Mouse (Mus musculus): Measurements from ENCODE around the gene Ank3.

Gene Ank3

GRCm38 (mm10) chr10:69930503-69930902 is 531.9 kb downstream of the Ank3 start:
- CTCF ChIA-PET, result no interaction called here

DNA sequence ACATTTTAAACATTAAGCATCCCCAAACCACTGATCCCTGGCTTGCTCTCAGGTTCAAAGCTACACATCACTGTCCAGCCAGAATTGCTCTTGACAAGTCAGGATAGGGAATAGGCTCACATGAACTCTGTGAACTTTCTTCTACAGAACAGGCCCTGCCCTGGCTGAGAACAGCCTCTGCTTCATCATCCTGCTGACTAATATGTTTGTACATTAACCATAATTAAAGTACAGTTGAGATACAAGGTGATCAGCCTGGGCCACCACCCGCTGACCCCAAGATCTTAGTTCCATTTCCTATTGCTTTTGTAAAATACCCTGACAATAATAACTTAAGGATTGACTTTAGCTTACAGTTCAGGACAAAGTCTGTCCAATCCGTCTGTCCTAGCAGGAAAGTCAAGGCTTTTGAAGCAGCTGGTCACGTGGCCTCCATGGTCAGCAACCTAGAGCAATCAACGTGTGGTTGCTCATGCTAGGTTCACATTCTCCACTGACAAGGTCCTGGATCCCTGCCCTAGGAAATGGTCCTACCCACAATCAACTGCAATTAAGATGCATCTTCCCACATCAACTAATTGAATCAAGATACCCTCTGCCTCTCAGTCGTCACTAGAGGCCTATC is 538.0 kb downstream of the Ank3 start:
- CTCF ChIA-PET, result no interaction called here

DNA sequence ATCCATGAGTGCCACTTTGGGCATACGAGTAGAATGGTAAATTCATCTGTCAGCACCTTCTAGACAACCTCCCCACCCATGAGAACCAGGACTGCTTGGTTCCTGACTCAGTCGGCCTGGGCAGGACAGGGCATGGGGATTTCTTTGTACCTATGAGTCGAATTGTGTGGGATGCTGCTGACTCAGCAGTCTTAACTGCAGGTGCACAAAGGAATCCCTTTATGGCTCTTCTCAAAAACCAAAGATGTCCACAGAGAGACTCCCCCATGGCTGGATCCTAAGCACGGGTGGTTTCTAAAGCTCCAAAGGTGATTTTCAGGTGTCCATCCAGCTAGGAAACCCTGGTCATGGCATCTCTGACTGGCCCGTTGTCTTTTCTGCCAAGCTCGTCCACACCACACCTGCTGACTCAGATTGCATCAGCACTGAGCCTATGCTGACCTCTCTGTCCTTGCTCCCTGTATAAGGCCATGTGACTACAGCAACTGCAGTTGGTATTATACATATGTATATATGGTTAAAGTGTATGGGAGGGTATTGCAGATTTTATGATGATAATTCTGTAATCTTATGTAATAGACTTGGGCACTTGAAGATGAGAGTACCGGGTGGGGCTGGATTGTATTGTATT is 538.8 kb downstream of the Ank3 start:
- CTCF ChIA-PET, result no interaction called here

DNA sequence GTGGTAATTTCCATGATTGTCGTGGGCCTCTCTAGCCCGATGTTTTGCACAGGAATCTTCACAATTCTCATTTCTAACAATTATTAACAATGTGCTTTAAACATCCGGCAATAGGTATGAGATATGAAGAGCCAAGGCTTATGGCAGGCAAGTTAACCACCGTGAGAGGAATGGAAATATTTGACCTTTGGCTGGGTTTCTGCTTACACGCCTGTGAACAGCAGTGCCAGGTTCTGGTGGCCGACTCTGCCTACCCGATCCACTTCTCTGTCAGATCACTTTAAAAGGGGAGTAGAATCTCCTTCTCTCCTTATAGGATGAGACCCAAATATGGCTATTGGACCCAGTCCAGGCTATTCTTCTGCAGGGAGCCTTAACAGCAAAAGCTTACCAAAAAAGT is 540.6 kb downstream of the Ank3 start:
- CTCF ChIA-PET, result no interaction called here

DNA sequence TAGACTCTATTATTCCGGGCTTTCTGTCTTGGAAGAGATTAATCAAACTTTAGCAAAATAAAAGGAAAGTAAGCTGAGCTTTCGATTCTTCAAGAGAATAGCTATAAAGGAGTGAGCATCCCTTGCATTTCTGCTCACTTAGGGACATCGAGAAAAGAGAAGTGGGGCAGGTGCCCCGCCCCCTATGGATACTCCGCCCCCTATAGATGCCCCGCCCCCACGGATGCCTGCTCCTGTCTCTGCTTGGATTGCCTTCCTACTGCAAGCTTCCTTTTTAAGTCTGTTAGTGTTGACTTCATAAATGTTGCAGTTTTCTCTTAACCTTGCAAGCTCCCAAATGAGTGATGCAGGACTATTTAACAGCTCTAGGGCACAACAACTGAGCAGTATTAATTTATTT is 541.4 kb downstream of the Ank3 start:
- CTCF ChIA-PET, result no interaction called here

DNA sequence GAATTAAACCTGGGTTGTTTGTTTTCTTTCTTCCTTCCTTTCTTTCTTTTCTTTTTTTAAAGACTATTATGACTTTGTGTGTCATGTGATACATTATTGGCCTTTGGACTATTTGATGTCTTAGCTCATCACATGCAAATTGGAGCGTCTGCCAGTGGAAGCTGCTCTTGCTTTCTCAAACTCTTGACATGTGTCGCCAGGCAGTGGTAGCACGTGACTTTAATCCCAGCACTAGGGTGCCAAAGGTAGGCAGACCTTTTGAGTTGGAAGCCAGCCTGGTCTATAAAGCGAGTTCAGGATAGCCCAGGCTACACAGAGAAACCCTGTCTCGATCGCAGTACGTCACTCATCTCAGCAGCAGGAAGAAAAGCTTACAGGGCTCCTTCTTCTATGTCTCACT is 542.4 kb downstream of the Ank3 start:
- CTCF ChIA-PET, result no interaction called here

- CTCF ChIA-PET, result no interaction called here
These were observed 546.3 kb downstream of the Ank3 start for GRCm38 (mm10) chr10:69944845-69945244.

GRCm38 (mm10) chr10:69945870-69946269 is 547.3 kb downstream of the Ank3 start:
- CTCF ChIA-PET, result no interaction called here

DNA sequence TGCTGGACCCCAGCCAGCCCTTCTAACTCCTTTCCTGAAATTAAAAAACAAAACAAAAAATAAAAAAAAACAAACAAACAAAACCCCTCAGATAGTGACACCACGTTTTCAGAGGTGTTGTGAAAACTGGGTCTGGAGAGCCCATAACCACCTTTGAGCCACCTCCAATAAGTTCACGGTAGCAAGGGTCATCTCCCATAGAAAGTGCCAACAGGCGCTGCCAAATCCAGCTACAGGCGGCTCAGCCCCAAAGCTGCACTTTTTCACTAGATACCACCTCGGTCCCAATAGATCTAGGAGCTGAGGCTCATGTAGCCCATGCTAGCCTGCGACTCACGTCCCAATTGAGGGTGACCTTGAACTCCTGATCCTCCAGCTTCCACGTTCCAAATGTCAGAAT is 547.7 kb downstream of the Ank3 start:
- CTCF ChIA-PET, result no interaction called here

GRCm38 (mm10) chr10:69947093-69947492 is 548.5 kb downstream of the Ank3 start:
- CTCF ChIA-PET, result no interaction called here

GRCm38 (mm10) chr10:69950236-69950918 is 551.8 kb downstream of the Ank3 start:
- CTCF ChIA-PET, result no interaction called here

DNA sequence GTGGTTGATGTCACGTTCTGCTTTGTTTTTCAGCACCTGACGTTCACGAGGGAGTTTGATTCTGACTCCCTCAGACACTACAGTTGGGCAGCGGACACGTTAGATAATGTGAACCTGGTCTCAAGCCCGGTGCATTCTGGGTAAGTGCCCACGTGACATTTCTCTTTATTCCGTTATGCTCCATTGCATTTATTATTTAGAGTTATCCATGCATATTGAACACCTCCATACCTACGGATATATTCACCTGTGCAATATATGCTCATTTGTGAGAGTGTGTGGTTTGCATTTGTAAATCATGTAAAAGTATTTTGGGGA is 552.3 kb downstream of the Ank3 start:
- CTCF ChIA-PET, result no interaction called here

DNA sequence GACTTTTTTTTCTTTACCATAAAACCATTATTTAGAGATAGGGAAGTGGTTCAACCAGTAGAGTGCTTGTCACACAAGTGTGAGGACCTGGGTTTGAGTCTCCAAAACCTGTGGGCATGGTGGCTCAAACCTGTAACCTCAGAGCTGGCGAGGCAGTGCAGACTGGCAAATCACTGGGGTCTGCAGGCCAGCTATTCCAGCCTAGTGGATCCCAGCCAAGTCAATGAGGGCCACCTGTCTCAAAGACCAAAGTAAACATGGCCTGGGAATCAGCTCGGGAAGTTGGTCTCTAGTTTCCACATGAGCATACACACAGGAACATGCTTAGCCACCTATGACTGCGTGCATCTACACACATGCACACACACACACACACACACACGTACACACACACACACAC is 552.9 kb downstream of the Ank3 start:
- CTCF ChIA-PET, result no interaction called here

DNA sequence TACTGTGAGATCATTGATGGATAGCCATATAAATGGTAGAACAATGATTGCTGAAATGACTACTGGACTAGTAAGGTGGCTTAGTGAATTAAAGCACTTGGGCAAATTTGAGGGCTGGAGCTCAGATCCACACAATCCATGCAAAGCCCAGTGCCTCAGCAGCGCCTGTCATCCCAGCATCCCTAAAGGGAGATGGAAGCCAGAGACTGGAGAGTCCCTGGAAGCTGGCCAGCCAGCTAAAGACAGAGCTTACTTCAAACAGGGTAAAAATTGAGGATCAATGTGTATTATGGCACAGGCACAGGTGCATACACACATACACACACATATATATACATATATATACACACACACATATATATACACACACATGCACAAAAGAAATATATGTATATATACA is 553.7 kb downstream of the Ank3 start:
- CTCF ChIA-PET, result no interaction called here

DNA sequence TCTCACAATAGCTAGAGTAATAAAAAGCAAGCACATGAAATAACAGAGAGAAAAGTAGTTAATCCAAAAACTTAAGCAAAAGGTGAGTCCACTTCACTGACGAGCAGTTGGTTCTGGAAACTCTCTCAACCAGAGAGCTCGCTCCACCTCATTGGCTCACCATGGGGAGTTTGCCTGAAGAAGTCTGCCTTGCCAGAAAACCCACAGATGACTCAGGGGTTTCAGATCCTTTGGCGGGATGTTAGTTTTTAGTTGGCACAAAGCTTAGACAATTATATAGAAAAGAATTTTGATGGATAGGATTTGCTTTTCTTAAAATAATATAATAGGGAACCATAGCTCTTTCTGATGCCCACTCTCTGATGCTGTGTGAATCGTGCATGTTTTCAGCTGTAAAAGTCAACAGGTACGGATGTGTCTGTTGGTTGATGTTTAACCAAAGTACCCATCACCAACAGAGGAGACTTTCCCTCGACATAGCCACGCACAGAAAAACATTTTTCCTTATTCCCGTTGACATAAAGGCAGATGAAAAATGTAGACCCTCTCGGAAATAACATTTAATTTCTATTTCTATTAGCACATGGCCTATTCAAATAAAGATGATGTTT is 556.2 kb downstream of the Ank3 start:
- CTCF ChIA-PET, result no interaction called here

- CTCF ChIA-PET, result no interaction called here
These were observed 563.7 kb downstream of the Ank3 start for GRCm38 (mm10) chr10:69962226-69962625.

- CTCF ChIA-PET, result no interaction called here
These were observed 564.4 kb downstream of the Ank3 start for GRCm38 (mm10) chr10:69962976-69963375.

- CTCF ChIA-PET, result no interaction called here
These were observed 566.0 kb downstream of the Ank3 start for GRCm38 (mm10) chr10:69964611-69965010.

- CTCF ChIA-PET, result no interaction called here
These were observed 566.5 kb downstream of the Ank3 start for GRCm38 (mm10) chr10:69965085-69965484.

- CTCF ChIA-PET, result interaction anchor here (0.6 kb wide), 1 partner anchor 163 kb away, joined by 4 read pairs; no protein-coding TSS in a partner anchor
These were observed 569.4 kb downstream of the Ank3 start for GRCm38 (mm10) chr10:69967994-69968393.

DNA sequence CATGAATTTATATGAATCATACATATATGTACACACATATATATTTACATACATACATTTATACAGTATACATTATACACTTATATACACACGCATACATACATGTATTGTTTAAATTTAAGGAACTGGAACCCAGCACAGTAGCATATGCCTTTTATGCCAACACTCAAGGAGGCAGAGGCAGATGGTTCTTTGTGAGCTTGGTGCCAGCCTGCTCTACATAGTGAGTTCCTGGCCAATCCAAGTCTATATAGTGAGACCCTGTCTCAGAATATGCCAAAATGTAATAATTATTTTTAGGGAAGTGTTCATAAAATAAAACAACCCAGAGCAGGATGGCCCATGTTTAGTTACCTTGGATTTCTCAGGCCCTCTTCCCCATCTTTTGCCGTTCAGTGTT is 581.1 kb downstream of the Ank3 start:
- CTCF ChIA-PET, result no interaction called here

DNA sequence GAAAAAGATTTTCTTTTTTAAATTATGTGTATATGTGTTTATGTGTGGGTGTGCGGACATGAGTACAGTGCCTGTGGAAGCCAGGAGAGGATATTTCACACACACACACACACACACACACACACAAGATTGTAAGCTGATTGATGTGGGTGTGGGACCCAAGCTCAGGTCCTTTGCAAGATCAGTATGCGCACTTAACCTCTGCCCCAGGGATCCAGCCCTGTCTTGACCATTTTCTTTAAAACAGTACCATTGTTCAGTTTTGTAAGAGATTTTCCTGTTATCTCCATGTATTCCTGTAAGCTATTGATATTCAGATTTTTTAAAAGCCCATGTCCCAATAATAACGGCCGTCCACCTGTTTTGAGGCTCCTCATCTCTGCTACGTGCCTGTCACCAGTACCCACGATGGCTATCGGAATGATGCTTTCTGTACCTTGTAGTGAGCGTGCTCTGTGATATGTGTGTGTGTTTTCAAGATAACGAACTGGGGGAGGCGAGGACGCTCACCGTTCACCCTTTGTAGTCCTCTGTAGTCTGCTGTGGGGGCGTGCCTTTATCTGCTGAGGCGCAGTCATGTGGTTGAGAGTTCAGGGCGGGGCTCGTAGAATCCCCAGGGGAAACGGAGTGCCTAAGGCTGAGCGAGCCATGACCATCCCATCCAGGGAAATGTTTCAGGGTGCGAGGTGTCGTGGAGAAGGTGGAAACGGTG is 583.0 kb downstream of the Ank3 start:
- CTCF ChIA-PET, result no interaction called here

DNA sequence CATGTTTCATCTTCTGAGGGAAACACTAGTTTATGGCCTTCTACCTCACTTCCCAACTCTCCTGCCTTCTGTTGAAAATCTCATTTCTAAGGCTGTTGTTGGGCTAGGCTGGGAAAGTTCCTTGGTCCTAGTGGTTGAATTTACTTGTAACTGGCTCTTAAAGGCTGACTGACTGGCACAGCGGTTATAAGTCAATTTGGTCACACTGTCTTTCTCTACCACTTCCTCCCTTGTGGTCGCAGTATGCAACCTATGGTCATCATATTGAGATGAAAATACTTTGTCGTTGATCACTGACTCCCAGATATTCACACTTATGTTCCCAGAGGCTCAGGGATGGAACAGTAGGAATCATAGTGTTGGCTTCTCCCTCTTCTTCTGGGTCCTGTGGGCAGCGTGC is 584.1 kb downstream of the Ank3 start:
- CTCF ChIA-PET, result no interaction called here
